Mouse (Mus musculus) MEL (cell line): ENCODE measurements around the gene St6galnac4. TPM values are rescaled to one million over a fixed set of nuclear protein-coding genes. Genes with fewer than 3 reads are reported as not detected.

Source experiments
- DNase-seq: peaks from one replicate; pipeline ENCODE4 v3.0.0; 2011; ENCODE audit warnings: low read depth, low spot score
- H3K27ac ChIP-seq: 2 replicates; pipeline ENCODE4 v1.5.1; 2012; ENCODE audit warnings: low read depth, mild to moderate bottlenecking, control low read depth, low read length, moderate library complexity; ENCODE audit not compliant: control insufficient read depth
- H3K27me3 ChIP-seq, 2 experiments: fragments of 150-350 bp in 1 of 2; sonication (generic) in 1 of 2; 2 replicates each; pipeline ENCODE4 v1.6.1; 2012; ENCODE audit warnings: low read length in 2 of 2, mild to moderate bottlenecking in 2 of 2, improper control_type of control experiment in 1 of 2, moderate library complexity in 1 of 2; ENCODE audit not compliant: insufficient read depth in 2 of 2, control insufficient read depth in 1 of 2
- H3K36me3 ChIP-seq, 2 experiments: 2 replicates each; pipeline ENCODE4 v1.6.1; 2012 to 2014; ENCODE audit warnings: low read length in 2 of 2, improper control_type of control experiment in 1 of 2, inconsistent platforms in 1 of 2, mild to moderate bottlenecking in 1 of 2; ENCODE audit not compliant: insufficient read depth in 2 of 2, control insufficient read depth in 1 of 2
- H3K4me1 ChIP-seq, 2 experiments: fragments of 150-350 bp in 1 of 2; sonication (generic) in 1 of 2; 2 replicates each; pipeline ENCODE4 v1.6.1; 2012; ENCODE audit warnings: low read length in 2 of 2, improper control_type of control experiment in 1 of 2, mild to moderate bottlenecking in 1 of 2; ENCODE audit not compliant: insufficient read depth in 2 of 2, control insufficient read depth in 1 of 2
- H3K4me3 ChIP-seq, 2 experiments: fragments of 150-350 bp in 1 of 2; sonication (generic) in 1 of 2; 2 replicates each; pipeline ENCODE4 v1.5.1; 2012; ENCODE audit warnings: low read depth in 2 of 2, low read length in 2 of 2, mild to moderate bottlenecking in 2 of 2, moderate library complexity in 2 of 2, control low read depth in 1 of 2, improper control_type of control experiment in 1 of 2; ENCODE audit not compliant: control insufficient read depth in 1 of 2, insufficient read depth in 1 of 2
- H3K79me2 ChIP-seq: 2 replicates; pipeline ENCODE4 v1.6.1; 2012; ENCODE audit warnings: mild to moderate bottlenecking, low read length, moderate library complexity; ENCODE audit not compliant: control insufficient read depth, poor library complexity, insufficient read depth
- H3K9ac ChIP-seq: 2 replicates; pipeline ENCODE4 v1.6.1; 2012; ENCODE audit warnings: low read depth, mild to moderate bottlenecking, control low read depth, low read length, moderate library complexity; ENCODE audit not compliant: control insufficient read depth, poor library complexity, severe bottlenecking
- H3K9me3 ChIP-seq: fragments of 150-350 bp; sonication (generic); replicated peaks from 2 replicates; pipeline ENCODE4 v1.6.1; 2012; ENCODE audit warnings: mild to moderate bottlenecking, low read length, improper control_type of control experiment, moderate library complexity; ENCODE audit not compliant: insufficient read depth
- EP300 ChIP-seq, 2 experiments: IDR thresholded peaks; 2 replicates each; pipeline ENCODE4 v1.6.1; 2011; ENCODE audit warnings: improper control_type of control experiment in 2 of 2, low read length in 2 of 2, low read depth in 1 of 2, mild to moderate bottlenecking in 1 of 2
- GABPA ChIP-seq: IDR thresholded peaks from 2 replicates; pipeline ENCODE4 v1.6.1; 2012; ENCODE audit warnings: low read depth, mild to moderate bottlenecking, inconsistent platforms, low read length, improper control_type of control experiment, moderate library complexity
- HCFC1 ChIP-seq: IDR thresholded peaks from 2 replicates; pipeline ENCODE4 v1.6.1; 2012; ENCODE audit warnings: low read depth, mild to moderate bottlenecking, inconsistent platforms, low read length, improper control_type of control experiment, moderate library complexity
- JUND ChIP-seq: IDR thresholded peaks from 2 replicates; pipeline ENCODE4 v1.6.1; 2011; ENCODE audit warnings: low read depth, mild to moderate bottlenecking, improper control_type of control experiment, low read length
- KAT2A ChIP-seq: conservative IDR thresholded peaks from 2 replicates; pipeline ENCODE4 v1.6.1; 2012; ENCODE audit warnings: low read depth, low read length, improper control_type of control experiment, inconsistent platforms
- MAFK ChIP-seq: IDR thresholded peaks from 2 replicates; pipeline ENCODE4 v1.6.1; 2011; ENCODE audit warnings: low read depth, mild to moderate bottlenecking, low read length, improper control_type of control experiment, borderline replicate concordance
- MAZ ChIP-seq: IDR thresholded peaks from 2 replicates; pipeline ENCODE4 v1.6.1; 2012; ENCODE audit warnings: low read depth, mild to moderate bottlenecking, inconsistent platforms, low read length, improper control_type of control experiment
- MXI1 ChIP-seq: IDR thresholded peaks from 2 replicates; pipeline ENCODE4 v1.6.1; 2011; ENCODE audit warnings: mild to moderate bottlenecking, low read depth, low read length, improper control_type of control experiment
- MYC ChIP-seq: IDR thresholded peaks from 2 replicates; pipeline ENCODE4 v1.6.1; 2011; ENCODE audit warnings: low read depth, mild to moderate bottlenecking, low read length, improper control_type of control experiment, moderate library complexity
- POLR2AphosphoS2 ChIP-seq: IDR thresholded peaks from 2 replicates; pipeline ENCODE4 v1.6.1; 2011; ENCODE audit warnings: low read length, improper control_type of control experiment
- POLR2AphosphoS5 ChIP-seq: IDR thresholded peaks from 2 replicates; pipeline ENCODE4 v1.6.1; 2012; ENCODE audit warnings: low read depth, borderline replicate concordance, mild to moderate bottlenecking, inconsistent platforms, low read length, moderate library complexity, mixed read lengths
- RCOR1 ChIP-seq: IDR thresholded peaks from 2 replicates; pipeline ENCODE4 v1.6.1; 2012; ENCODE audit warnings: low read depth, mild to moderate bottlenecking, inconsistent platforms, low read length, improper control_type of control experiment
- USF1 ChIP-seq: IDR thresholded peaks from 2 replicates; pipeline ENCODE4 v1.6.1; 2014; ENCODE audit warnings: low read depth, mild to moderate bottlenecking, inconsistent platforms, low read length, improper control_type of control experiment, moderate library complexity
- ZMIZ1 ChIP-seq: IDR thresholded peaks from 2 replicates; pipeline ENCODE4 v1.6.1; 2012; ENCODE audit warnings: low read depth, mild to moderate bottlenecking, inconsistent platforms, low read length, improper control_type of control experiment, moderate library complexity
- ZNF384 ChIP-seq: IDR thresholded peaks from 2 replicates; pipeline ENCODE4 v1.6.1; 2012; ENCODE audit warnings: low read depth, mild to moderate bottlenecking, inconsistent platforms, low read length, improper control_type of control experiment
- polyA plus RNA-seq, 2 experiments: library from polyadenylated mRNA; stranded (reverse) in 1 of 2; unstranded in 1 of 2; fragments of >175 nt in 1 of 2; fragments of >200 nt in 1 of 2; gene quantifications; 2 replicates each; pipeline versions ENCODE4 v1.2.1 to v1.2.4; 2012; ENCODE audit warnings: low replicate concordance in 2 of 2, low read depth in 1 of 2; ENCODE audit not compliant: insufficient read length in 2 of 2, insufficient read depth in 1 of 2, missing spikeins in 1 of 2
- total RNA-seq: library from RNA; depleted of rRNA; stranded (reverse); fragments of 300-350 nt; gene quantifications from 2 replicates; pipeline ENCODE4 v1.2.3, GENCODE M21; 2012

Gene St6galnac4
- total and polyA plus RNA-seq, 3 experiments: 58.3 to 109 TPM; not detected in 1

DNA sequence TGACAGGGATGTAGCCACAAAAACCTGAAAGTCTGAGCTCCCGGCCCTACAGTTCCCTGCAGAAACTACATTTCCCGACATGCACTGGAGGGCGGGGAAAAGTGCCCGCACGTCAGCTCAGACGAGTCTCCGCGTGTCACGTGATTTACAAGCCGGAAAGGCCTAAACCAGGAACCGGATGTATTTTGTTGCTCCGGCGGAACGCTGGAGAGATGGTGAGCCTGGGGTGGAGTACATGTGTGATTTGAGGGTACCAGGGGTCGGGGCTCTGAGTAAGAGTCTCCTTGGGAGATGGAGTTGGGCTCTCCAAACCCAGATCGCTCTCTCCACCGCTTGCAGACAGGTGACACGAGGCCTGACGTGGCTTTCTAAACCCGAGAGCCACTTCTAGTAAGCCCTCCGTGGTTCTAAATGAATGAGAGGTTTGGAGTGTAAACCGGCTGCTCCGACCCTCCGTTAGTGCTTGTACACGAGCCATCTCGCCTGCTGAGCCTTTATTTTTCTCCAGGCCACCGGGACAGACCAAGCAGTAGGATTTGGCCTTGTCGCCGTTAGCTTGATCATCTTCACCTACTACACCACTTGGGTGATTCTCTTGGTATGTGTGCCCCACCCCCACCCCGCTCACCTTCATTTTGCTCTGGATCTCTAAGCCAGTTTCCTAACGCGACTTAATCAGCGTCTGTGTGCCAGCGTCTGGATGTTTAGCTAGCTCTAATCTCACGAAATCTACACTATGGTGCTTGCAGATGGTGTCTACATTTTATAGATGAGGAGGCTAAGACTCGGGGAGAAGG lies 16.0 kb upstream of the St6galnac4 start, which contains the start of gene Dpm2 (continued):
- TF ChIP-seq POLR2AphosphoS5 (no peak), MAFK (no peak), JUND (no peak), KAT2A (peak; percentile 94)
- TF ChIP-seq, all 39 proteins: peak for 21

DNA sequence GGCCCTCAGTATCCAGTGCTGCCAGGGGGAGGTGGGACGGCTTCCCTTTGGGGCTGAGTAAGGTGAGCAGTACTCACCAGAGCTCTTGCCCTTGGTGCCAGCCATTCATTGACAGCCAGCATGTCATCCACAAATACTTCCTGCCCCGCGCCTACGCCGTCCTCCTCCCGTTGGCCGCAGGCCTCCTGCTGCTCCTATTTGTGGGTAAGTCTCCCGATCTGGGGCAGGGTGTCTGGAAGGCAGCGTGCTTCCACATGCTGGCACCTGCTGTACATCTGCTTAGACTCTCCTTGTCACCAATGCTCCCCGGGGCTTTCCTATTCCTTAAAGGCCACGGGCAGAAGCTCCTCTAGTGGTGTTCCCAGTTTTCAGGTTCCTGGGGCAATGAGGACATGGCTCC lies 14.7 kb upstream of the St6galnac4 start:
- Histone ChIP-seq H3K27me3 (no peaks in the 10 kb centered on the region), H3K4me3 (no peak overlapping the region), H3K79me2 (peaks cover 15% of the 10 kb centered on the region), H3K27ac (no peak overlapping the region), H3K9ac (no peak overlapping the region), H3K4me1 (peaks cover 3 to 7% of the 10 kb centered on the region in 2 experiments; a peak in 2 of 4 replicates), H3K36me3 (peaks cover 0 to 6% of the 10 kb centered on the region in 2 experiments; a peak in 1 of 4 replicates), H3K9me3 (no peaks in the 10 kb centered on the region)
- TF ChIP-seq EP300 (IDR thresholded peaks at IDR 0.05; ENCODE audit: low read depth in 1 of 2, low read length in 2 of 2) (no peak), HCFC1 (no peak), RCOR1 (no peak), MAFK (no peak), ZNF384 (no peak), MAZ (no peak), MXI1 (no peak), POLR2AphosphoS2 (no peak), GABPA (no peak), MYC (no peak), USF1 (no peak)
- DNase-seq: no peak

- no peak within 1 kb of the TSS for H3K9ac ChIP-seq
- H3K36me3 ChIP-seq: peaks cover 0 to 6% of the 10 kb centered on the region in 2 experiments; a peak in 1 of 4 replicates
- peaks cover 15% of the 10 kb centered on the region for H3K79me2 ChIP-seq
- H3K4me3 ChIP-seq: no peak within 1 kb of the TSS
- peaks cover 3 to 7% of the 10 kb centered on the region in 2 experiments; a peak in 2 of 4 replicates for H3K4me1 ChIP-seq
- no peaks in the 10 kb centered on the region for H3K9me3 ChIP-seq
- TF ChIP-seq ZMIZ1 (no peak), POLR2AphosphoS2 (0 out of 2 replicates have a peak, but pooled peaks have one; percentile 37)
- DNase-seq: no peak
- no peaks in the 10 kb centered on the region for H3K27me3 ChIP-seq
- H3K27ac ChIP-seq: no peak within 1 kb of the TSS
These were observed 12.4 kb upstream of the St6galnac4 start, which contains the start of gene Pip5kl1 for GRCm38 (mm10) chr2:32574497-32574896. Gene Pip5kl1, plus strand, starts transcription at chr2:32574797.
